16 mouse cellular contexts compared by ENCODE assay signal in genomic region chr8:113007356-113007755, GRCm38 (mm10).
DNase-seq lines count a peak whose midpoint lies in the region; TF ChIP-seq lines count a peak whose summit lies in the region.
"Had no signal": no experiment of that assay in that cellular context is flagged by ENCODE, and none has a peak within 500 bp of the region (broad histone marks: within the 10 kb centered on the region; RNA-seq: fewer than 3 reads in every experiment).

No protein-coding gene starts in this region.

- H3K27me3 ChIP-seq in kidney, adult 2 months (replicated peaks; ENCODE audit: control insufficient read depth, insufficient read depth, low read length), result no peaks in the 10 kb centered on the region
- H3K27me3 ChIP-seq: embryonic facial prominence, embryonic 12.5 days; forebrain, embryonic 15.5 days; hindbrain, embryonic 13.5 days had no signal

- intact Hi-C loops in left cerebral cortex, adult 2 months (cut with DNase I), result no loop called here
- intact Hi-C loops in left cerebral cortex, postnatal 10 days (cut with DNase I), result no loop called here

- TF ChIP-seq CTCF in kidney, adult 2 months (conservative IDR thresholded peaks at IDR 0.05; ENCODE audit: insufficient read depth, insufficient read length, low read depth, low read length), result no peak
- TF ChIP-seq CTCF in left cerebral cortex, adult 2 months (IDR thresholded peaks at IDR 0.05), result peak; percentile 21

- no peak for TF ChIP-seq POLR2A in kidney, adult 2 months (IDR thresholded peaks at IDR 0.05; ENCODE audit: low read depth, low read length)

- H3K36me3 ChIP-seq in kidney, adult 2 months (ENCODE audit: control insufficient read depth, insufficient read depth, low read length), result no peaks in the 10 kb centered on the region
- H3K36me3 ChIP-seq: embryonic facial prominence, embryonic 12.5 days; forebrain, embryonic 15.5 days; G1E; hindbrain, embryonic 13.5 days had no signal

- 66% methylated on average over 4 of the region's 4 CpGs for WGBS in kidney, adult 2 months

- DNase-seq in adrenal gland, adult 2 months, result peak; percentile 1
- no peak for DNase-seq in adrenal gland, adult 18-20 months (ENCODE audit: low spot score in 2 of 2)
- peak; percentile 34 to 35 for DNase-seq in cerebellum, postnatal 14 days
- no peak for DNase-seq in cerebellum, adult 11-12 months
- DNase-seq in kidney, adult 2 months, result peak; percentile 13
- DNase-seq in kidney, postnatal 14 days, result no peak
- DNase-seq in left cerebral cortex, adult 2 months (ENCODE audit: extremely low spot score in 1 of 2, low spot score in 2 of 2), result no peak
- no peak for DNase-seq in left cerebral cortex, postnatal 10 days (ENCODE audit: extremely low spot score in 1 of 2, low spot score in 2 of 2)
- DNase-seq: B cell, adult 2 months; cerebellum, adult 18-20 months; gastrocnemius, postnatal 14 days had no signal

- no peak overlapping the region for H3K4me3 ChIP-seq in kidney, adult 2 months (ENCODE audit: insufficient read depth, low read depth, low read length)
- no peak overlapping the region for H3K4me3 ChIP-seq in left cerebral cortex, adult 2 months
- H3K4me3 ChIP-seq: embryonic facial prominence, embryonic 12.5 days; forebrain, embryonic 15.5 days; hindbrain, embryonic 13.5 days had no signal

- H3K27ac ChIP-seq in kidney, adult 2 months (ENCODE audit: insufficient read depth, low read depth, low read length), result no peak overlapping the region
- H3K27ac ChIP-seq in left cerebral cortex, adult 2 months, result no peak overlapping the region
- H3K27ac ChIP-seq: embryonic facial prominence, embryonic 12.5 days; forebrain, embryonic 15.5 days; hindbrain, embryonic 13.5 days; hindbrain, postnatal 0 days had no signal

- no peaks in the 10 kb centered on the region for H3K4me1 ChIP-seq in kidney, adult 2 months (ENCODE audit: control insufficient read depth, insufficient read depth, low read length)
- H3K4me1 ChIP-seq: embryonic facial prominence, embryonic 12.5 days; forebrain, embryonic 15.5 days; hindbrain, embryonic 13.5 days had no signal

Comparison
In these comparisons a context has a peak if more than half of its experiments do, and no peak if none do; other contexts are left out.
1. DNase-seq: peak in adrenal gland, adult 2 months (single experiment), cerebellum, postnatal 14 days (2 of 2) and kidney, adult 2 months (single experiment); none in adrenal gland, adult 18-20 months (0 of 2), cerebellum, adult 11-12 months (single experiment), kidney, postnatal 14 days (single experiment), left cerebral cortex, adult 2 months (0 of 2) and left cerebral cortex, postnatal 10 days (0 of 2).